Mouse (Mus musculus) CD4-positive, CD25-positive, alpha-beta regulatory T cell (primary cell): Measurements from ENCODE around the gene Ndufa5. TPM values are rescaled to one million over a fixed set of nuclear protein-coding genes. Genes with fewer than 3 reads are reported as not detected.

Source experiments
- polyA plus RNA-seq: library from polyadenylated mRNA; unstranded; fragments of 100-300 nt; shearing (Covaris generic); gene quantifications from one replicate; pipeline ENCODE4 v1.2.1, GENCODE M21; 2017

Gene Ndufa5
- 150 TPM for polyA plus RNA-seq

GRCm38 (mm10) chr6:24527155-24528063 is at the start of gene Ndufa5:
Gene Ndufa5, minus strand, starts transcription at chr6:24528013.

DNA sequence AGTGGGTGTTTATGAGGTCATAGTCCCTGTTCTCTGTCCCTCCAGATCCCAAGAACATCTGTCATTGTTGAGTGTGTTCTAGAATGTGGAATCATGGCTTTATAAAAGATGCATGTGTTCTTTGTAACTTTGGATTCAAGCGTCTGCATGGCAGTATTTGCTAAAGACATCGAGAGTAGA is 141 bp upstream of the Ndufa5 start, which contains the start of gene Asb15:
TSS of gene Asb15 (plus strand) at position 81 of the 180 bp plus-strand sequence.

GRCm38 (mm10) chr6:24514552-24515284 is 13.1 kb downstream of the Ndufa5 start, which contains the start of gene Iqub:
Gene Iqub, minus strand, starts transcription at chr6:24515067.

Other genes starting within 250 kb of the Ndufa5 start
- gene Iqub, start 12.9 kb downstream of the Ndufa5 start, polyA plus RNA-seq: not detected
- gene Asb15, start 131 bp upstream of the Ndufa5 start, polyA plus RNA-seq: 0.04 TPM
- gene Lmod2, start 69.7 kb upstream of the Ndufa5 start, polyA plus RNA-seq: not detected
- gene Wasl, start 137.0 kb upstream of the Ndufa5 start, polyA plus RNA-seq: 41.1 TPM
- gene Hyal6, start 205.2 kb upstream of the Ndufa5 start, polyA plus RNA-seq: not detected
- not detected for gene Hyal4, start 220.3 kb upstream of the Ndufa5 start, polyA plus RNA-seq